In the genomic region with DNA sequence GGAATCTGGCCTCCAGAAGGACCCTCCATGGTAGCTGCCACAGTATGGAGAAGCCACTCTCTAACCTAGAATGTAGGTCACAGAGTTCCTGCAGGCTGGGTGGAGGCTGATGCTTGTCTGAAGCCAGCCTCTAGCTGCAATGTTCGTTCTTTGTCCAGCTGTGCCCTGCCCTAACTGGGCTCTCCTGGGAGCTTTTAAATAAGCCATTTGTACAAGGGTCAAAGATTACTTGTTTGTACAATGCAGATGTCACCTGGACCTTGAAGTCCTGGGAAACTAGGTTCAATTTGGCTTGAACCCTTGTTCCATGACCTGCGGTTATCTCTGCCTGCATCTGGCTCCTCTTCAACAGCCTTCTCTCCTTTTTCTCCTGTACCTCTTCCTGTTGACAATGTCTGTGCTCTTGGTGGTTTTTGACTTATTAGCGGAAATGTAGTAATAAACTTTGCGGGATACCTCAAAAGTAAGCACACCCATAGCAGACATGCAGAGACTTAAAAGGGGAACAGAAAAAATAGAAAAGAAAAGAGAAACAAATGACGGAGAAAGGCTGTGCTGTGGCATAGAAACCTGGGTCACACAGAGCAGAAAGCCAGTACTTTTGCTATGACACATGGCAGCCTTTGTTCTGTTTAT, we compare ENCODE assay signal across 8 mouse cellular contexts.
DNase-seq lines count a peak whose midpoint lies in the region; ATAC-seq lines count a peak whose summit lies in the region.
"Had no signal": no experiment of that assay in that cellular context is flagged by ENCODE, and none has a peak within 500 bp of the region (broad histone marks: within the 10 kb centered on the region; RNA-seq: fewer than 3 reads in every experiment).

No protein-coding gene starts in this region.

- peak; percentile 57 for DNase-seq in lung, postnatal 25 days (ENCODE audit: low spot score)
- no peak for DNase-seq in lung, adult 18-20 months
- DNase-seq in thymus, postnatal 4 days = peak; percentile 66
- no peak for DNase-seq in layer of hippocampus, adult 11-12 months (ENCODE audit: low spot score)
- no peak for DNase-seq in frontal cortex, postnatal 14 days (ENCODE audit: low spot score in 2 of 2)
- DNase-seq: cerebellum, postnatal 14 days had no signal

- ATAC-seq in common myeloid progenitor, adult 5-6 weeks (replicated peaks; ENCODE audit: low read depth, poor library complexity, severe bottlenecking) = peak; percentile 88
- ATAC-seq in megakaryocyte, adult 5-6 weeks (ENCODE audit: poor library complexity, severe bottlenecking) = peak; percentile 90

Comparison
In these comparisons a context has a peak if more than half of its experiments do, and no peak if none do; other contexts are left out.
1. DNase-seq: peak in lung, postnatal 25 days (single experiment) and thymus, postnatal 4 days (single experiment); none in lung, adult 18-20 months (0 of 2), layer of hippocampus, adult 11-12 months (single experiment) and frontal cortex, postnatal 14 days (0 of 2).